Mouse (Mus musculus) cerebellum, adult 11-12 months (tissue): Measurements from ENCODE around the gene Gm732.

Experiments used
- DNase-seq: peaks from one replicate; pipeline ENCODE4 v3.0.0; 2022

Gene Gm732

DNA sequence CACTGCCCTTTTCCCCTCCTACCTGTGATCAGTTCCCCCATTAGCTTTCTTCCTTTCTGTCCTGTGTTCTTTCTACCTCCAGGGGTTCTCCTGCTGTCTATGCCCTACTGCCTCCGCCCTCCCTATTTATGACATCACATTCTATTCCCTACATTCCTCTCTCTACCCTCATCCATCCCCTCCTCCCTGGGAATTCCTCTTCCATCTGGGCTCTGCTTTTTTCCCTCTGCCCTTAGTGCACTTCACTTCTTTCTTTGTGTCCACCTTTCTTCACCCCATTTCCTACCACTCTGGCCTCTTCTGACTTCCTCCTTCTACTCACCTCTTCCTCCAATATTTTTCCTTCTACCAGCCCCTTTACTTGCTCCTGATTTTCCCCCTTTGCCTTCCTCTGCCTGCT, at the start of gene Gm732:
Gm732 (minus strand) TSS at position 101 of the 400 bp plus-strand sequence.
- no peak for DNase-seq
